In genomic region chr17:5238387-5239245, GRCm38 (mm10) we compare ENCODE assay signal across 8 mouse cellular contexts.
DNase-seq lines count a peak whose midpoint lies in the region; ATAC-seq and TF ChIP-seq lines count a peak whose summit lies in the region.

No protein-coding gene starts in this region.

- no peaks in the 10 kb centered on the region for H3K27me3 ChIP-seq in intestine, embryonic 15.5 days (replicated peaks)
- H3K27me3 ChIP-seq in intestine, postnatal 0 days (replicated peaks; ENCODE audit: control insufficient read depth, insufficient read depth, low read length), result no peaks in the 10 kb centered on the region
- H3K27me3 ChIP-seq in intestine, embryonic 16.5 days (replicated peaks; ENCODE audit: control insufficient read depth, insufficient read depth, low read length), result no peaks in the 10 kb centered on the region

- H3K27ac ChIP-seq in intestine, embryonic 15.5 days, result peak overlapping the region; percentile 40; the same call in 1 of the 2 replicates
- no peak overlapping the region for H3K27ac ChIP-seq in intestine, postnatal 0 days (ENCODE audit: low read depth, low read length)
- peak overlapping the region; percentile 14; the same call in 1 of the 2 replicates for H3K27ac ChIP-seq in intestine, embryonic 16.5 days (ENCODE audit: low read length)

- WGBS in intestine, embryonic 15.5 days, result 69% methylated on average over 16 of the region's 16 CpGs
- WGBS in intestine, postnatal 0 days, result 70% methylated on average over 16 of the region's 16 CpGs
- WGBS in intestine, embryonic 16.5 days, result 66% methylated on average over 16 of the region's 16 CpGs

- H3K4me2 ChIP-seq in intestine, embryonic 15.5 days (replicated peaks), result 0 out of 2 replicates have a peak overlapping the region, but pooled peaks have one; percentile 6
- no peak overlapping the region for H3K4me2 ChIP-seq in intestine, postnatal 0 days (replicated peaks; ENCODE audit: low read depth)
- no peak overlapping the region for H3K4me2 ChIP-seq in intestine, embryonic 16.5 days (ENCODE audit: low read depth, low read length)

- peaks cover 34% of the 10 kb centered on the region for H3K4me1 ChIP-seq in intestine, embryonic 15.5 days (replicated peaks)
- 0 out of 2 replicates have a peak, but pooled peaks cover 15% of the 10 kb centered on the region for H3K4me1 ChIP-seq in intestine, postnatal 0 days (replicated peaks; ENCODE audit: control insufficient read depth, insufficient read depth, low read length)
- peaks cover 28% of the 10 kb centered on the region for H3K4me1 ChIP-seq in intestine, embryonic 16.5 days (ENCODE audit: control insufficient read depth, insufficient read depth, low read length)

- no peak for TF ChIP-seq CTCF in intestine, postnatal 0 days (IDR thresholded peaks at IDR 0.05; ENCODE audit: low read depth)

- no peak overlapping the region for H3K9ac ChIP-seq in intestine, embryonic 15.5 days
- H3K9ac ChIP-seq in intestine, postnatal 0 days (ENCODE audit: low read depth, low read length), result no peak overlapping the region
- H3K9ac ChIP-seq in intestine, embryonic 16.5 days (ENCODE audit: low read depth, low read length), result no peak overlapping the region

- peak; percentile 46; the same call in 1 of the 2 replicates for ATAC-seq in intestine, embryonic 15.5 days
- ATAC-seq in intestine, postnatal 0 days, result no peak
- ATAC-seq in activated CD4-positive, CD25-positive, alpha-beta regulatory T cell, adult 4 months, result peak; percentile 74
- peak; percentile 68 for ATAC-seq in intestine, embryonic 16.5 days

- DNase-seq in spleen, adult 18-20 months, result peak; percentile 29 to 42
- DNase-seq in kidney, postnatal 36 days, result no peak
- DNase-seq in layer of hippocampus, postnatal 36 days, result no peak
- DNase-seq in layer of hippocampus, adult 18-20 months (ENCODE audit: low spot score in 2 of 2), result no peak

- H3K9me3 ChIP-seq in intestine, embryonic 15.5 days, result no peaks in the 10 kb centered on the region
- H3K9me3 ChIP-seq in intestine, postnatal 0 days (ENCODE audit: control insufficient read depth), result no peaks in the 10 kb centered on the region
- H3K9me3 ChIP-seq in intestine, embryonic 16.5 days (ENCODE audit: control insufficient read depth, low read length), result no peaks in the 10 kb centered on the region

- H3K4me3 ChIP-seq in intestine, embryonic 15.5 days (replicated peaks), result no peak overlapping the region
- H3K4me3 ChIP-seq in intestine, postnatal 0 days (ENCODE audit: low read depth, low read length), result no peak overlapping the region
- no peak overlapping the region for H3K4me3 ChIP-seq in intestine, embryonic 16.5 days (ENCODE audit: low read length)

- H3K36me3 ChIP-seq in intestine, embryonic 15.5 days, result no peaks in the 10 kb centered on the region
- H3K36me3 ChIP-seq in intestine, postnatal 0 days (ENCODE audit: control insufficient read depth, insufficient read depth), result no peaks in the 10 kb centered on the region; the same call in 1 of the 2 replicates
- no peaks in the 10 kb centered on the region for H3K36me3 ChIP-seq in intestine, embryonic 16.5 days (ENCODE audit: control insufficient read depth, insufficient read depth, low read length)

Comparison
In these comparisons a context has a peak if more than half of its experiments do, and no peak if none do; other contexts are left out.
1. DNase-seq: peak in spleen, adult 18-20 months (2 of 2); none in kidney, postnatal 36 days (0 of 2), layer of hippocampus, postnatal 36 days (0 of 2) and layer of hippocampus, adult 18-20 months (0 of 2).